Mouse (Mus musculus) 3T3-L1 (cell line): ENCODE data around the gene Tubgcp6.
A peak's percentile ranks its signal among the peaks of the same experiment; 100 is the strongest.

Experiments used
- DNase-seq: peaks from one replicate; pipeline ENCODE4 v3.0.0-alpha.2; 2015; ENCODE audit warnings: low read depth, low spot score

Gene Tubgcp6

DNA sequence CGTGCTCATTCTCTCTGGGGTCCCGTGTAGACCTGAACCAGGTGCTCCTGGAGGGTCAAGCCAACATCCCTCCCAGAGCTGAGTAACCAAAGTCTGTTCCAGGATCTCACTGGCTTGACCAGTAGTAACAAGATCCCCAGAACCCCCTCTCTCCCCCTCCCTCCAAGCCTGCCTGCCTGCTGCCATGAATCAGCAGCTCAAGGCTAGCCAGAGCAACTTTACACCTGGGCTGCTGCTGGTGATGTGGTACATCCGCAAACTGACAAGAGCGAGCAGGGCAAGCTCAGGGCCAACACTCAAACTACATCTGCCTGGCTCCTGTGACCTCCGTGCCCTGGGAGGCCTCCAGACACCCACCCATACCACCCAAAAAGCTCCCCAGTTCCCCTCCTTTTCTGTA lies 18.5 kb upstream of the Tubgcp6 start:
- no peak for DNase-seq

DNA sequence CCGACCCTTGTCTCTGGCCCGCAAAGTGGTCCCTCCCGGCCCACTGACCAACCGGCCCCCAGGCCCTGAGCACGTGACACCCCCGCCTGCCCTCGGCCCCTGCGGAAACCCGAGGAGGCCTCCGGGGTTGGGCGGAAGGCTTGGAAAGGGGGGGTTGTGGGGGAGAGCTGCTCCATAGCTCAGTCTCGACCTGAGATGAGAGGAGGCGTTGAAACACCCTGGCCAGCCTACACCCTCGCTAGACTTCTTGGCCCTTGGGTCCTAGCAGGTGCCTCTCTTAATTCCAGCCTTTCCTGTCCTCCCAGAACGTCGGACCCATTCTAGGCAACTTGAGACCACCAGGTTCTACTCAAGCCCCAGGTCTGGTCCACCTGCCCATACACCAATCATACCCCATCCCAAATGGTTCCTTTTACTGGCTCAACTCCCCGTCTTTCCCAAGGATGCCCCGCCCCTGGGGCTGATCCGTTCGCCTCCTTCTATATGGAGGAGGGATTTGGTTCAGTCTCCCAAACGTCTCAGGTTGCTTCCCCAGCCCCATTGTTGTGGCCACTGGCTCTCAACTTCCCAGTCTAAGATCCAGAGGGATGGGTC lies 17.8 kb upstream of the Tubgcp6 start, which contains the start of gene Mapk12:
TSS of gene Mapk12 (minus strand) at position 45 of the 594 bp plus-strand sequence.
- no peak for DNase-seq

GRCm38 (mm10) chr15:89140048-89140658 lies 17.2 kb upstream of the Tubgcp6 start:
- no peak for DNase-seq

GRCm38 (mm10) chr15:89138531-89138930 lies 15.6 kb upstream of the Tubgcp6 start:
- no peak for DNase-seq

- no peak for DNase-seq
Measured at GRCm38 (mm10) chr15:89138046-89138405, 15.1 kb upstream of the Tubgcp6 start.

GRCm38 (mm10) chr15:89137378-89138045 lies 14.6 kb upstream of the Tubgcp6 start:
- no peak for DNase-seq

GRCm38 (mm10) chr15:89136461-89137155 lies 13.7 kb upstream of the Tubgcp6 start:
- DNase-seq = no peak

- no peak for DNase-seq
Measured at GRCm38 (mm10) chr15:89131316-89131715, 8.4 kb upstream of the Tubgcp6 start.

DNA sequence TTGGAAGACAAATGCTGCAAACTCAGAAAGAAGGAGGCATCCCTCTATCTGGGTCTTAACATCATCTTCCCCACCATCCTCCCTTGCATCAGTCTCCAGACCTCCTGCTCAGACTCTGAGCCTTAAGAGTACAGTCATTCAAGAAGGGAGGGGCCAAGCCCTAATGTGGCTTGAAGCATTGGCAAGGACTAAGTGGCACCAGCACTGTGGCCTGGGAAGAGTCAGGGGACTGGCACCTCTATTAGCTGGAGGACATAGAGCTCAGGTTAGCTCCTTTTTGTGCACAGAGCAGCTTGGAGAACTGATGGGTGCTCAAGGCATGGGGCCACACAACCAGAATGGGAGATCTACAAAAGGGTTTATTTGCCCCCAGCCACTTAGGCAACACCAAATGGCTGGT lies 7.3 kb upstream of the Tubgcp6 start:
- DNase-seq = no peak

- peak; percentile 85 for DNase-seq
Measured at GRCm38 (mm10) chr15:89128382-89129350, 5.8 kb upstream of the Tubgcp6 start, which contains the start of gene Hdac10. Gene Hdac10, minus strand, starts transcription at chr15:89128700.

DNA sequence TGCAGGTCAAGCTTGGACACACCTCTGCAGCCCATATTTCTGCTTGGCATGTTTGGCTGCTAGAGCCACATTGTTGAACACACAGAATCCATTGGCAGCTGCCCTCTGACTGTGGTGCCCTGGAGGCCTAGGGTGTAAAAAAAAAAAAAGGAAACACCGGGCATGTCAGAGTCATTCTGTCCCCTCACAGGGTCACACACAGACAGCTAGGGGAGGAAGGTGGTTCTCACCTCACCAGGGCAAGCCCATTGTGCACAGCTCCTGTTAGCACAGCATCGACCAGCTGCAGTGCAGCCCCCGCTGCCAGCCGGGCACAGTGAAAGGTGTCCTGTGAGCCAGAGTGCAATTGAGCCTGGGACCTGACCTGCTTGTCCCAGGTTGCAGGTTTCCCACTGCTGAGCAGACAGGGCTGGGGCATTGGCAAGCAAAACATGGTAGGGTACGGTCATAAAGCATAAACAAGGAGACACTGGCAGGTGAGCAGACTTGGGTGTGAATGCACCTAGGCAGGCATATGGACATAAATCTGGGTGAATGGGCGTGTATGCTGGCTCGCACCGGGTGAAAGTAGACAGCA lies 4.5 kb upstream of the Tubgcp6 start:
- DNase-seq = no peak

GRCm38 (mm10) chr15:89126622-89127021 lies 3.7 kb upstream of the Tubgcp6 start:
- DNase-seq = no peak

DNA sequence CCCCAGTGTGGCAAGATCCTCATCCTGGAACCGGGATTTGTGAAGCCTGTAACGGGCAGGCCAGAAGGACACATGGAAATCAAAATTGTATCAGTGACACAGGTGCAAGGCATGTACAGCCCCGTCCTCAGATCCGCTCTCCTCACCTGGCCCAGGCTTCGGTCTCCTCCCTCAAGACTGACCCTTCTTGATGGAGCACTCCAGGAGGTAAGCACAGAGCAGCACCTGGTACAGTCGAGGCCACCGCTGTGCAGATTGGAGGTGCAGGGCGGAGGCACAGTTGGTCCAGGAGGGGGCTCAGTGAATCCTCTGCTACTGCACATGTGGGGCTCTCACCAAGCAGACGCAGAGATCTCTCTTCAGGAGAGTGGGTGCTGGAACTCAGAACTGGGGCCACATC lies 2.4 kb upstream of the Tubgcp6 start:
- DNase-seq = no peak

- DNase-seq = no peak
Measured at GRCm38 (mm10) chr15:89124312-89124711, 1.4 kb upstream of the Tubgcp6 start.

GRCm38 (mm10) chr15:89123595-89123994 lies 683 bp upstream of the Tubgcp6 start:
- DNase-seq = peak; percentile 15

DNA sequence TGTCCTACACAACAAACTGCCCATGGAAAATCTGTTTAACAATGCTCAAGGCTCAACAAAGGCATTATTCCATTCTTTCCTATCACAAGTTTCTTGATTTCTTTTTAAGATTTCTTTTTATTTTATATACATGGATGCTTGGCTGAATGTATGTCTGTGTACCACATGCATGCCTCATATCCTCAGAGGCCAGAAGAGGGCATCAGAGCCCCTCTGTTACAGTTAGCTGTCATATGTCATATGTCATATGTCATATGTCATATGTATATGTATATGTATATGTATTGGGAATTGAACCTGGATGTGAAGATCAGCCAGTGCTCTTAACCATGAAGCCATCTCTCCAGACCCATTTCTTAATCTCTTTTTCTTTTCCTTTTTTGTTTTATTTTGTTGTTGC lies 4.9 kb downstream of the Tubgcp6 start:
- no peak for DNase-seq

DNA sequence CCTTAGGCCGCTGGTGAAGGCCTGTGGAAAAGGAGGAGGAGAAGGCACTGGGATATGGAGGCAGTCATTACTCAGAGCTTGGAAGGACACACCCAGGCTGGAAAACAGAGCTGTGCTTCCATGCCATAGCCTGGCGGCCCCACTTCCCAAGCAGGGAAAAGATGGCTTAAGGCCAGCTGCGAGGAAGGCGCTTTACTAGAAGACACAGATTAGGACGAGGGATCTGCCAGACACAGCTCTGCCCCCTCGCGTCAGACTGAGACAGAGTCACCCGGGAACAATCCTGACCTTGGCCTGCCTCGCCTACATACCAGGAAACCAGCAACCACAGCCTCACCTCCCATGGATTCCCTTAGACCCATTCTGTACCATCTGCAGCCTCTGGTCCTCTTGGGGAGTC lies 12.8 kb downstream of the Tubgcp6 start:
- DNase-seq = peak; percentile 86

DNA sequence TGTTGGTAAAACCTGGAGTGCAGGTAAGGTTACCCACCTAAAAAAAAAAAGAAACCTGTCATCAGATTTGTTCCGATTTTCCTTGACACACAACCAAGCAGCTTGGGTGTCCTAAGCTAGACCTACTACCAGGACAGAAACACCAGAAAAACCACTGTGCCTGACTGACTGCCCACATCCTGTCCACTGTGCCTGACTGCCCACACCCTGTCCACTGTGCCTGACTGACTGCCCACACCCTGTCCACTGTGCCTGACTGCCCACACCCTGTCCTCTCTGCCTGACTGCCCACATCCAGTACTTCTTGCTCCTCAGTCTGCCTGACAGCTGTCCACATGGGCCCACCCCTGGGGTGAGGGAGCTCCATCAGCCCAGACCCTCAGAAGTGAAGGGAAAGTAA lies 15.9 kb downstream of the Tubgcp6 start:
- no peak for DNase-seq

- no peak for DNase-seq
Measured at GRCm38 (mm10) chr15:89106073-89106472, 16.8 kb downstream of the Tubgcp6 start.

DNA sequence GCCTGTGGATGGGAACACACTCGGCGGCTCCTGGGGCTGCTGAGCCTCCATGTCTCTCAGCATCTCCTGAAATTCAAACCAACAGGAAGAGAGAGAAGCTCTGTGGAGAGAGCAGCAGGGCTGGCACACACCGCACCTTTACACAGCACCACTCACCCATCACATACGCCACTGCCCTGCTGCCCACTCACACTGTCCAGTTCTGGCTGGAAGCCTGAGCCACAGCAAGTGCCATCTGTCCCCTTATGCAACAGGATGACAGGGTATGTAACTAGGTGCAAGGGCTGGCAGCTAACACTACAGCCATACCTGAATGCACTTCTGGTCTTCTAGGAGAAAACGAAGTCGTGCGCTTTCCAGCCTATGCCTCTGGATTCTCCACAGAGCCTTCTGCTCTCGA lies 18.5 kb downstream of the Tubgcp6 start:
- no peak for DNase-seq

DNA sequence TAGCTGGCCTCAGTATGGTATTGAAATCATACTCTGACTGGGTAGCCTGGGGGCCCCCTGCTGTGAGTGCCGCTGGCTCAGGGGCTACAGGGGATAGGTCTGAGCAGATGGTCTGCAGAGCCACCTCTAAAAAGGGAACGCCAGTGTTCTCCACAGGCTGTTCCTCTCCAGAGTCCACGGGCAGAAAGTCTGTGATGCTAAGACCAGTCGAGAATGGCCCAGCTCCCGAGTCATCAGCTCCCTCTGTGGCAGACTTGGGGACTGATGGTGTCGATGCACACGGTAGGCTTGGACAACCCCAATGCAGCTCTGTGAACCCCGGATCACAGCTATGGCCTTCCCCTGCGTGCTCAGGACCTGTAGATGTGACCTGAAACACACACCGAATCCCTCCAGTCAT lies 19.0 kb downstream of the Tubgcp6 start:
- no peak for DNase-seq
